Mouse (Mus musculus) brain, embryonic 14.5 days (tissue): Measurements from ENCODE around the gene Agbl1.

ENCODE experiments used
- CTCF ChIP-seq: fragments of 200-500 bp; IDR thresholded peaks from 2 replicates; pipeline ENCODE4 v1.5.1; 2012; ENCODE audit warnings: inconsistent platforms, mild to moderate bottlenecking, moderate library complexity, borderline replicate concordance; ENCODE audit not compliant: insufficient read depth, insufficient read length; ENCODE audit errors: extremely low read depth
- POLR2A ChIP-seq: fragments of 200-500 bp; IDR thresholded peaks from 2 replicates; pipeline ENCODE4 v1.6.1; 2012; ENCODE audit warnings: mild to moderate bottlenecking, inconsistent platforms, borderline replicate concordance; ENCODE audit not compliant: poor library complexity, insufficient read depth, insufficient read length, severe bottlenecking; ENCODE audit errors: extremely low read depth

DNA sequence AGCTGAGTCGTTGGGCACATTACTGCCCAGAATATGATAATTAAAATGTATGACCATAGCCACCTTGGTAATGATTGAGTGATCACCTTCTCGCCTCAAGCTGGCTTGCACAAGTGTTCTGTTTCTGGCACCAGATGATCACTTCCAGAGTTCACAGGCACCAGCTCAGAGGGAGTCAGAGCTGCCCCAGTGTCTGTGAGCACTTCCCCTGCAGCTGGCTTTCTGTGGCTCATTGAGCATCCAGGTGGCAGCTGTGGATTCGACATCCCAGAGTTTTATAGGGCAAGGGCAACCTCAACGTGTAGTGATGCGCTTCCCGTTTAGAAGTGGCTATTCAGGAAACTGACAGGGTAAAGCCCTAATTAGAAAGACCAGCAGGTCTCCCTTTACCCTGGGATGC is 244.5 kb downstream of the Agbl1 start:
- no peak for TF ChIP-seq CTCF
- no peak for TF ChIP-seq POLR2A
